Mouse (Mus musculus): ENCODE data around the gene Lcn11.

DNA sequence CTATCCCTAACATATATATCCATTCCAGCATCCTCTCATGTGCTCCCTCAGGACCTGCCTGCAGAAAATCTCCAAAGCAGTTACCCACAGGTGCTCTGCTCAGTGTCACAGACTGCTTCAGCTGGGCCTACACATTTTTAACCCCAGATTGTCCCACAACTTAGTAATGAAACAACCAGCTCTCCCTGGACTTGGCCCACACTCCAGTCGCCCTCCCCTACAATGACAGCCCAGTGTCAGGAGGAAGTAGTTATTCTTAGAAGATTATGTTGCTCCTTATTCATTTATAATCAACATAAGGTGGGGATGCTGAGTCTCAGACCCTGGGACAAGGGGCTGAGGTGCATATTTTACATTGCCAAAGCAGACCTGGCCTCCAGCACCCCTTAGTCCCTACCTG lies 35.1 kb upstream of the Lcn11 start:
- TF ChIP-seq CTCF (IDR thresholded peaks at IDR 0.05; ENCODE audit: low read depth): no peak
- no peak for TF ChIP-seq EP300 (optimal IDR thresholded peaks at IDR 0.05)
